Mouse (Mus musculus) testis, adult 2 months (tissue): ENCODE measurements around the gene Bclaf1. TPM values are rescaled to one million over a fixed set of nuclear protein-coding genes. Genes with fewer than 3 reads are reported as not detected.
A peak's percentile ranks its signal among the peaks of the same experiment; 100 is the strongest.

Experiments used
- H3K27ac ChIP-seq: fragments of 200-500 bp; 2 replicates; pipeline ENCODE4 v1.5.1; 2012; ENCODE audit warnings: low read depth, low read length; ENCODE audit not compliant: control insufficient read depth, insufficient read depth
- H3K27me3 ChIP-seq: fragments of 200-500 bp; 2 replicates; pipeline ENCODE4 v1.6.1; 2012; ENCODE audit warnings: mild to moderate bottlenecking, low read length, moderate library complexity; ENCODE audit not compliant: control insufficient read depth, insufficient read depth
- H3K36me3 ChIP-seq: fragments of 200-500 bp; 2 replicates; pipeline ENCODE4 v1.6.1; 2012; ENCODE audit warnings: mild to moderate bottlenecking, low read length; ENCODE audit not compliant: control insufficient read depth, insufficient read depth
- H3K4me1 ChIP-seq: fragments of 200-500 bp; 2 replicates; pipeline ENCODE4 v1.6.1; 2012; ENCODE audit warnings: low read length; ENCODE audit not compliant: control insufficient read depth, insufficient read depth
- H3K4me3 ChIP-seq: fragments of 200-500 bp; 2 replicates; pipeline ENCODE4 v1.5.1; 2012; ENCODE audit warnings: low read depth, mild to moderate bottlenecking, low read length, moderate library complexity, mixed read lengths; ENCODE audit not compliant: control insufficient read depth
- CTCF ChIP-seq: fragments of 200-500 bp; IDR thresholded peaks from 2 replicates; pipeline ENCODE4 v1.5.1; 2012; ENCODE audit warnings: low read depth, mild to moderate bottlenecking, inconsistent platforms, low read length, moderate library complexity; ENCODE audit not compliant: control insufficient read depth, insufficient read depth, insufficient replicate concordance
- POLR2A ChIP-seq: fragments of 200-500 bp; IDR thresholded peaks from 2 replicates; pipeline ENCODE4 v1.6.1; 2012; ENCODE audit warnings: low read depth, mild to moderate bottlenecking, inconsistent platforms, low read length, moderate library complexity; ENCODE audit not compliant: control insufficient read depth
- polyA plus RNA-seq: library from polyadenylated mRNA; depleted of rRNA; stranded (reverse); fragments of >200 nt; gene quantifications from 2 replicates; pipeline ENCODE4 v1.2.3, GENCODE M21; 2012

The Bclaf1 gene
- polyA plus RNA-seq, 1 experiment = 17.9 TPM

DNA sequence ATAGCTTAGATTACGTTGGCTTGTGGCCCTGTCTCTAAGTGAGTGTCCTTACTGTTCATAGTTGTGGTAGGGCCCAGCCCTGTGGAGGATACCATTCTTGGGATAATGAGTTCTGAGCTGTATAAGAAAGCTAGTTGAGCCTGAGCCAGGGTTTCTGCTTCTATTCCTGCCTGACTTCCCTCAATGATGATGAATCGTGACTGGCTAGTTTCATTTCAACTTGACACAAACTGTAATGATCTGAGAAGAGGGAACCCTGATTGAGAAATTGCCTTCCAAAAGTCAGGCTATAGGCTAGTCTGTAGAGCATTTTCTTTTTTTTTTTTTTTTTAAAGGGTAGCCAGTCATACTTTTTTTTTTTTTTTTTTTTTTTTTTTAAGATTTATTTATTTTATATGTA lies 36.6 kb downstream of the Bclaf1 start:
- TF ChIP-seq CTCF (no peak), POLR2A (no peak)
- no peak overlapping the region for H3K27ac ChIP-seq
- no peaks in the 10 kb centered on the region for H3K36me3 ChIP-seq
- H3K27me3 ChIP-seq = no peaks in the 10 kb centered on the region
- no peak overlapping the region; the same call in 1 of the 2 replicates for H3K4me3 ChIP-seq
- no peaks in the 10 kb centered on the region for H3K4me1 ChIP-seq

DNA sequence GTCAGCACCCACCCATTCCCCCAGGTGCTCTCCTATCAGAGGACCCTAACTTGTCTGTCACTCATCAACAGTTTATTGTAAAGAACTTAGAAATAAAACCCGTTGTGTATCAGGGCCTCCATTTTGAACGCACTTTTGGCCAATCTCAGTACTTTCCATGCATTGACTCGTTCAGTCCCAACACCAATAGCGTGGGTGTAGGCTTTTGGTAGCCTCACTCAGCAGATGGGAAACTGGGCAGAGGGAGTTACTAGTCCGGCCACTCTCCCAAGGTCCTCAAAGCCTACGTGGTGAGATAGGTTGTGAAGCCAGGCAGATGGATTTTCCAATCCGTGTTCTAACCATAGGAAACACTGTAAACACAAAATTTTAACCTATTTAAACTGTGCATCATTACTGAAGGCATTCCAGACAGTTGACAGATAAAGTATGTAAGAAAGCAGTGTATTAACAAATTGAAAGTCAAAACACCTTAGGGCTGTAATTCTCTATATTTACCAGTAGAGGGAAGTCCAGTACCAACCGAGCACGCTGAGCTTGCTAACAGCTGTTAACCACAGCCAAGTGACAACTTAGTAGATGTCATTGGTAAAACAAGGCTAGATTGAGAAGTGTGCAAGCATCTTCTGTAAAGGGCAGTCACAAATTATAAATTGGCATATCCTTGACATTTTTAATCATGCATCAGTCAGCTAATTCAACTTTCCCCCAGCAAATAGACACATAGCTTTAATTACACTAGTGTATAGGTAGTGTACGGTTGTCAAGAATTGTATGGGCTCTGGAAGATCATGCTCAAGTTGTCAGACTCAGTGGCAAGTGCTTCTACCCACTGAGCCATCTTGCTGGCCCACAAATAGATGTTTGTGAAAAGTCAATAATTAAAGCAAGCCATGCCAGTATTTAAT lies 49.5 kb downstream of the Bclaf1 start:
- no peak for TF ChIP-seq POLR2A
- no peak; the same call in 1 of the 2 replicates for TF ChIP-seq CTCF
- Histone ChIP-seq H3K36me3 (no peaks in the 10 kb centered on the region; the same call in 1 of the 2 replicates), H3K4me3 (no peak overlapping the region), H3K27ac (no peak overlapping the region), H3K27me3 (no peaks in the 10 kb centered on the region), H3K4me1 (no peaks in the 10 kb centered on the region; the same call in 1 of the 2 replicates)

DNA sequence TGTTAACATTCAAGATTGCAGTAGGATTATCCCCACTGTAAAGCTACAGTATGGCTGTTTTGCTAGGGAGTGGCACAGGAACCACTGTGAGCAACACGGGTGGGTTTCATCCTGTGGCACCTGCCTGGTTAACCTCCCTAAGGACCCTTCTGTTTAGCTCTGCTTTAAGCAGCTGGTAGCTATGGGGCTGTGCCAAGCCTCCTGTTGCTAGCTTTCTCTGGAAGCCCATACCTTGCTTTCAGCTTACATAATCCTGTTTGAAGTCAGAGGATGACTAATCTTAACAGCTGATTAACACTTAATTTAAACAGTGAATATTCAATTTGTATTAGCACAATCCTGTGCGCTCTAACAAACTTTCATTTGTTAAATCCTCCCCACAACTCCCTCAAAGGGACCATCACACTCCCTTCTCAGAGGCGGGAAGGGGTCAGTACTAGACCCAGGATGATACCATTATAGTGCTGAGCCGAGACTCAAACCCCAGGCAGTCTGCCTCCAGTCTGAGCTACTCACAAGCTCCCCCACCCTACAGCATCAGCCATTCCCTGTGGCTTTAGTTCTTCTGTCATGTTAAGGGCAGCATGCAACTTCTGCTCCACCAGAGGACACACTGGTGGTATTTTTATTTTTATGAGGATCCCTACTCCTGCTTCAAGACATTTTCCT lies 50.3 kb downstream of the Bclaf1 start:
- TF ChIP-seq CTCF = no peak
- TF ChIP-seq POLR2A = no peak
- Histone ChIP-seq H3K36me3 (no peaks in the 10 kb centered on the region; the same call in 1 of the 2 replicates), H3K4me3 (no peak overlapping the region; the same call in 1 of the 2 replicates), H3K27ac (no peak overlapping the region), H3K27me3 (no peaks in the 10 kb centered on the region), H3K4me1 (no peaks in the 10 kb centered on the region; the same call in 1 of the 2 replicates)

DNA sequence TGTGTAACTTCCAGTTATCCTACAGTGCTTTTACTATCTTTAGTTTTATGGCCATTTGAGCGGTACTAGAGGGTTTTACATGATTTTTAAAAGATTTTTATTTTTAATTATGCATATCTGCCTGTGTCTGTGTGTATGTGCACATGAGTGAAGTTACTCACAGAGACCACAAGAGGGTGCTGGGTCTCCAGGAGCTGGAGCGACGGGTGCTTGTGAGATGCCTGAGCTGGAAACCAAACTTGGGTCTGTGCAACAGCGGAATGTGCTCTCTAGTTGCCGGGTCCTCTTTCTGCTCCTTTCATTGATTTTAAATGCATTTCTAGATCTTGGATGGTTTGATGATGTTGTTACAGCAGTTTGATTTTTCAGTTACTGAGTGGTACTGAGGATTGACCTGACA lies 59.8 kb downstream of the Bclaf1 start:
- Histone ChIP-seq H3K27ac (no peak overlapping the region), H3K4me3 (no peak overlapping the region), H3K27me3 (no peaks in the 10 kb centered on the region), H3K4me1 (no peaks in the 10 kb centered on the region), H3K36me3 (no peaks in the 10 kb centered on the region)
- TF ChIP-seq POLR2A = no peak
- TF ChIP-seq CTCF = peak; percentile 23; the same call in 1 of the 2 replicates

DNA sequence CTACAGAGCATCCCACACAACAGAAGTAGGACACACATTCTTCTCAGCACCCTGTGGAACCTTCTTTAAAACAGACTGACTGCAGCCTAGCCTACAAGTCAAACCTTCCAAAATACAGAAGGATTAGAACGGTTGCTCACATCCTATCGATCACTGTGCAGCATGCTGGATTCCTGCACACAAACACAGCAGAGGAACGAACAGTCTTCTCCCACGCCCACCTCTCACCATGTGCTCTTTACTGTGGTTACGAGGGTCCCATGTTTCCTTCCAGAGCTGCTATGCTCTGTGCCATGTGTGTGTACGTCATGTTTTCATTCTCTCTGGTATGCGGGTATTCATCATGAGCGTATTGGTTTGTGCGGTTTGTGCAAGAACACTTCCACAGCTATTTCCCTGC lies 65.4 kb downstream of the Bclaf1 start:
- Histone ChIP-seq H3K27me3 (no peaks in the 10 kb centered on the region), H3K36me3 (no peaks in the 10 kb centered on the region), H3K4me1 (no peaks in the 10 kb centered on the region), H3K4me3 (no peak overlapping the region), H3K27ac (no peak overlapping the region)
- TF ChIP-seq POLR2A (no peak), CTCF (no peak)

DNA sequence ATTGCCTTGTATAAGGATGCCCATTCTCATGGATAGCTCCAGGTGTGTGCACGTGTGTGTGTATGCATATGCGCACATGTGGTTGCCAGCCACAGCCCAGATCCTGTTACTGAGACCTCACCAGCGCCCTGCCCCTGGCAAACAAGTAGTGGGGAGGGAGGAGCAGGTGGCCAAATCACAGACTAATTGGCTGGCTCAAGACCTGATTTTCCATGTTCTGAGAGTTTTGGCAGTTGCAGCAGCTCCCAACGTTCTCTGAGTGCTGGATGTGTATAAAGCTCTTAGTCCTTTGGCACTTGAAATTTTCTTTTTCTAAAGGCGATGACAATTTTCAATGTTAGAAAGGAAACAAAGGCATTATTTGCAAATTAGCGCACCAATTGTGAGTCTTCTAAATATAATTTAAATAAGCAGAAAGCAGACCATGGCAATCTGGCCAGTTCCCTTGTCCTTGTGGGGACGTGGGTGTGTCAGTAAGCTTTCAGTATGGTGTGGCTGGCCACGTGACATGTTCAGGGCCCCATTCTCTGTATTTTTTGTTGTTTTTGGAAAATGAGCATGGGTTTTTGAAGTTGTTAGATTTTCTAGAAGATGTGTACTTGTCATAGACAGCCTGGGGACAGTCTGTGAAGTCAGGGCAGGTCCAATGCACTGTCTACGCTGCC lies 66.9 kb downstream of the Bclaf1 start:
- no peaks in the 10 kb centered on the region for H3K27me3 ChIP-seq
- no peak for TF ChIP-seq CTCF
- no peak for TF ChIP-seq POLR2A

DNA sequence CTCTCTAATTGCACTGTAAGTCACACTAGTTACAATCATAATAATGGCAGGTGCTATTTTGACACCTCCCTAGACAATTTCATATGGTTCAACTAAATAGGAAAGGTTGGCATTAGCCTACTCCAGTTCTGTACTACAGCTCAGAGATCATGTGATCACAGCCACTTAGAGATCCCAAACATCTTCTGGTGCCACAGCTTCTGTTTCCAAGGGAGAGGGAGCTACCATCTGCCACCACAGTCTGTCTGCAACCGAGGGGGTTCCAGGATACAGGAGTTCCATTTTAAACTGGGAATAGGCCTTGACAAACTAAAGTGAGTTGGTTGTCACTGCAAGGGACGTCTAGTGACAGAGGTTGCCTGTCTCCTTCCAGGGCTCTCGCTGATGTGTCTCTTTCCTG lies 68.5 kb downstream of the Bclaf1 start:
- Histone ChIP-seq H3K27ac (no peak overlapping the region), H3K36me3 (no peaks in the 10 kb centered on the region)
- TF ChIP-seq CTCF (no peak), POLR2A (no peak)

More for the DNA sequence above, 66.9 kb downstream of the Bclaf1 start:
- H3K4me3 ChIP-seq = no peak overlapping the region
- no peak overlapping the region for H3K27ac ChIP-seq
- H3K36me3 ChIP-seq = no peaks in the 10 kb centered on the region
- H3K4me1 ChIP-seq = no peaks in the 10 kb centered on the region

More for the DNA sequence above, 68.5 kb downstream of the Bclaf1 start:
- no peak overlapping the region for H3K4me3 ChIP-seq
- H3K4me1 ChIP-seq = no peaks in the 10 kb centered on the region
- H3K27me3 ChIP-seq = no peaks in the 10 kb centered on the region
